Mouse (Mus musculus): ENCODE measurements around the gene Acod1. TPM values are rescaled to one million over a fixed set of nuclear protein-coding genes. Genes with fewer than 3 reads are reported as not detected.

The Acod1 gene
- polyA plus RNA-seq, 1 experiment from 2014 or later = not detected

GRCm38 (mm10) chr14:103037016-103037415 is 9.8 kb upstream of the Acod1 start:
- Histone ChIP-seq H3K4me1 (ENCODE audit: control insufficient read depth, insufficient read depth, low read length) (no peaks in the 10 kb centered on the region), H3K9ac (replicated peaks; ENCODE audit: low read depth, low read length) (no peak overlapping the region), H3K9me3 (ENCODE audit: control insufficient read depth, low read length) (no peaks in the 10 kb centered on the region), H3K27ac (ENCODE audit: low read depth, low read length) (no peak overlapping the region), H3K27me3 (ENCODE audit: control insufficient read depth, insufficient read depth, low read length) (no peaks in the 10 kb centered on the region), H3K4me2 (ENCODE audit: low read depth, low read length) (no peak overlapping the region), H3K4me3 (ENCODE audit: low read depth, low read length) (no peak overlapping the region), H3K36me3 (ENCODE audit: control insufficient read depth, insufficient read depth, low read length) (no peaks in the 10 kb centered on the region)
- 86% methylated on average over 3 of the region's 3 CpGs for WGBS
- no peak for ATAC-seq (ENCODE audit: low read depth)

GRCm38 (mm10) chr14:103048292-103049086 is 1.7 kb downstream of the Acod1 start:
- H3K9me3 ChIP-seq (ENCODE audit: control insufficient read depth, low read length) = no peaks in the 10 kb centered on the region
- no peak overlapping the region for H3K9ac ChIP-seq (replicated peaks; ENCODE audit: low read depth, low read length)
- ATAC-seq (ENCODE audit: low read depth) = no peak
- H3K4me3 ChIP-seq (ENCODE audit: low read depth, low read length) = no peak overlapping the region
- H3K4me2 ChIP-seq (ENCODE audit: low read depth, low read length) = no peak overlapping the region
- no peaks in the 10 kb centered on the region for H3K4me1 ChIP-seq (ENCODE audit: control insufficient read depth, insufficient read depth, low read length)
- H3K27ac ChIP-seq (ENCODE audit: low read depth, low read length) = no peak overlapping the region
- no peaks in the 10 kb centered on the region for H3K36me3 ChIP-seq (ENCODE audit: control insufficient read depth, insufficient read depth, low read length)
- WGBS = 91% methylated on average over 11 of the region's 11 CpGs
- H3K27me3 ChIP-seq (ENCODE audit: control insufficient read depth, insufficient read depth, low read length) = no peaks in the 10 kb centered on the region

GRCm38 (mm10) chr14:103051159-103051769 is 4.5 kb downstream of the Acod1 start:
- Histone ChIP-seq H3K27me3 (ENCODE audit: control insufficient read depth, insufficient read depth, low read length) (no peaks in the 10 kb centered on the region), H3K4me3 (ENCODE audit: low read depth, low read length) (no peak overlapping the region), H3K4me2 (ENCODE audit: low read depth, low read length) (no peak overlapping the region), H3K4me1 (ENCODE audit: control insufficient read depth, insufficient read depth, low read length) (no peaks in the 10 kb centered on the region), H3K36me3 (ENCODE audit: control insufficient read depth, insufficient read depth, low read length) (no peaks in the 10 kb centered on the region), H3K9me3 (ENCODE audit: control insufficient read depth, low read length) (no peaks in the 10 kb centered on the region), H3K9ac (replicated peaks; ENCODE audit: low read depth, low read length) (no peak overlapping the region), H3K27ac (ENCODE audit: low read depth, low read length) (no peak overlapping the region)
- peak; percentile 60; the same call in 1 of the 2 replicates for ATAC-seq (ENCODE audit: low read depth)
- 35% methylated on average over 8 of the region's 8 CpGs for WGBS

- no peak for ATAC-seq (ENCODE audit: low read depth)
- no peak overlapping the region for H3K27ac ChIP-seq (ENCODE audit: low read depth, low read length)
- H3K36me3 ChIP-seq (ENCODE audit: control insufficient read depth, insufficient read depth, low read length) = no peaks in the 10 kb centered on the region
- no peaks in the 10 kb centered on the region for H3K9me3 ChIP-seq (ENCODE audit: control insufficient read depth, low read length)
- 87% methylated on average over 13 of the region's 13 CpGs for WGBS
- no peaks in the 10 kb centered on the region for H3K4me1 ChIP-seq (ENCODE audit: control insufficient read depth, insufficient read depth, low read length)
- H3K9ac ChIP-seq (replicated peaks; ENCODE audit: low read depth, low read length) = no peak overlapping the region
- H3K4me3 ChIP-seq (ENCODE audit: low read depth, low read length) = no peak overlapping the region
- no peaks in the 10 kb centered on the region for H3K27me3 ChIP-seq (ENCODE audit: control insufficient read depth, insufficient read depth, low read length)
- no peak overlapping the region for H3K4me2 ChIP-seq (ENCODE audit: low read depth, low read length)
Measured at GRCm38 (mm10) chr14:103054731-103055130, 8.0 kb downstream of the Acod1 start.

GRCm38 (mm10) chr14:103056601-103057000 is 9.8 kb downstream of the Acod1 start:
- Histone ChIP-seq H3K27ac (ENCODE audit: low read depth, low read length) (no peak overlapping the region), H3K4me3 (ENCODE audit: low read depth, low read length) (no peak overlapping the region), H3K27me3 (ENCODE audit: control insufficient read depth, insufficient read depth, low read length) (no peaks in the 10 kb centered on the region), H3K9me3 (ENCODE audit: control insufficient read depth, low read length) (no peaks in the 10 kb centered on the region), H3K36me3 (ENCODE audit: control insufficient read depth, insufficient read depth, low read length) (no peaks in the 10 kb centered on the region), H3K4me1 (ENCODE audit: control insufficient read depth, insufficient read depth, low read length) (no peaks in the 10 kb centered on the region), H3K9ac (replicated peaks; ENCODE audit: low read depth, low read length) (no peak overlapping the region), H3K4me2 (ENCODE audit: low read depth, low read length) (no peak overlapping the region)
- ATAC-seq (ENCODE audit: low read depth) = no peak
- WGBS = 94% methylated on average over 7 of the region's 7 CpGs

- Histone ChIP-seq H3K4me2 (ENCODE audit: low read depth, low read length) (no peak overlapping the region), H3K36me3 (ENCODE audit: control insufficient read depth, insufficient read depth, low read length) (no peaks in the 10 kb centered on the region), H3K9ac (replicated peaks; ENCODE audit: low read depth, low read length) (no peak overlapping the region), H3K27me3 (ENCODE audit: control insufficient read depth, insufficient read depth, low read length) (no peaks in the 10 kb centered on the region), H3K4me3 (ENCODE audit: low read depth, low read length) (no peak overlapping the region), H3K9me3 (ENCODE audit: control insufficient read depth, low read length) (no peaks in the 10 kb centered on the region), H3K27ac (ENCODE audit: low read depth, low read length) (no peak overlapping the region), H3K4me1 (ENCODE audit: control insufficient read depth, insufficient read depth, low read length) (no peaks in the 10 kb centered on the region)
- ATAC-seq (ENCODE audit: low read depth) = no peak
- WGBS = 83% methylated on average over 1 of the region's 1 CpGs
Measured at GRCm38 (mm10) chr14:103058998-103059397, 12.2 kb downstream of the Acod1 start.

- no peak overlapping the region for H3K27ac ChIP-seq (ENCODE audit: low read depth, low read length)
- 87% methylated on average over 10 of the region's 10 CpGs for WGBS
- H3K36me3 ChIP-seq (ENCODE audit: control insufficient read depth, insufficient read depth, low read length) = no peaks in the 10 kb centered on the region
- H3K9me3 ChIP-seq (ENCODE audit: control insufficient read depth, low read length) = no peaks in the 10 kb centered on the region
- no peaks in the 10 kb centered on the region for H3K4me1 ChIP-seq (ENCODE audit: control insufficient read depth, insufficient read depth, low read length)
- H3K4me2 ChIP-seq (ENCODE audit: low read depth, low read length) = no peak overlapping the region
- no peaks in the 10 kb centered on the region for H3K27me3 ChIP-seq (ENCODE audit: control insufficient read depth, insufficient read depth, low read length)
- no peak for ATAC-seq (ENCODE audit: low read depth)
- H3K4me3 ChIP-seq (ENCODE audit: low read depth, low read length) = no peak overlapping the region
- H3K9ac ChIP-seq (replicated peaks; ENCODE audit: low read depth, low read length) = no peak overlapping the region
Measured at GRCm38 (mm10) chr14:103059495-103059894, 12.7 kb downstream of the Acod1 start.

- no peak for ATAC-seq (ENCODE audit: low read depth)
- WGBS = 15% methylated on average over 10 of the region's 10 CpGs
- Histone ChIP-seq H3K27ac (ENCODE audit: low read depth, low read length) (no peak overlapping the region), H3K4me2 (ENCODE audit: low read depth, low read length) (no peak overlapping the region), H3K4me1 (ENCODE audit: control insufficient read depth, insufficient read depth, low read length) (peaks cover 5% of the 10 kb centered on the region; the same call in 1 of the 2 replicates), H3K9ac (replicated peaks; ENCODE audit: low read depth, low read length) (no peak overlapping the region), H3K9me3 (ENCODE audit: control insufficient read depth, low read length) (no peaks in the 10 kb centered on the region), H3K4me3 (ENCODE audit: low read depth, low read length) (no peak overlapping the region), H3K27me3 (ENCODE audit: control insufficient read depth, insufficient read depth, low read length) (no peaks in the 10 kb centered on the region), H3K36me3 (ENCODE audit: control insufficient read depth, insufficient read depth, low read length) (no peaks in the 10 kb centered on the region)
Measured at GRCm38 (mm10) chr14:103065294-103066167, 18.8 kb downstream of the Acod1 start.

All from neural tube, embryonic 14.5 days (tissue).